Mouse (Mus musculus) monocyte, adult 59 days (primary cell): ENCODE measurements around the gene Zfp809. TPM values are rescaled to one million over a fixed set of nuclear protein-coding genes. Genes with fewer than 3 reads are reported as not detected.

Experiments
- total RNA-seq, 2 experiments: library from RNA; stranded (reverse); gene quantifications; one replicate each; pipeline ENCODE4 v1.2.4; 2023

The Zfp809 gene
- 10 to 100 TPM; 27.4 to 32.4 TPM for total RNA-seq

DNA sequence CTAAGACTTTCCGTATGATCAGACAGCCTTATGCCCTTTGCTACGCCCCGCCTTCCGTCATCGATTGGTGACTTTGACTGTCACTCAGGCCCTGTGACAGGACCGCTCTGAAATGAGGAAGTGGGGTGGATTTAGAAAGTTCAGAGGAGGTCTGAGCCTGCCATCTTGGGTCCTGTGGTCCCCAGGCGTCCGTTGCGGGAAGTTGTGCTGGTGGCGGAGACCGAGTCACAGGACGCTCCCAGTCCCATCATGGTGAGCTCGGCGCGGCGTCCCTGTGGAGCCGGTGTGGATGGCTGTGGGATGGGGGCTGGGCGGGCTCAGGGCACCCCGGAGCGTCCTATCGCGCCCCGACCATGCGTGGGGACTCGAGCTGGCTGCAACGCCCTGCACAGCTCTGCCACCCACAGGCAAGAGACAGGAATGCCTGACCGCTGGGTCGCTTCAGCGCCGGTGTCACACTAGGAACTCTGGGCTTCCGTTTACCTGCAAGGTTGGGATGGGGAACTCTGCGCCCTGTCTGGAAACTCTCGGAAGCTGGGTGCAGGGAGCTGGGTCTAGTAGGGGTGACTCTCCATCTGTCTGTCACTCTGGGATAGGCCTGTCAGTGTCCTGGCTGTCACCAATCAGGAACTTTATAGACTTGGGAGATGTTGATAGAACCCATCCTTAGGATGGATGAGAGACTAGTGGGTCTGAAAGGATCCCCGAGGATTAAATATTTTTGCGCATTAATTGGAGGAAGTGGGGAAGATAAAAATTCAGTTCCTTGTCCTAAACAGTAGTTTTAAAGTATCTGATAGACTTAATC, at the start of gene Zfp809:
TSS of gene Zfp809 (plus strand) at position 134 of the 808 bp plus-strand sequence.

DNA sequence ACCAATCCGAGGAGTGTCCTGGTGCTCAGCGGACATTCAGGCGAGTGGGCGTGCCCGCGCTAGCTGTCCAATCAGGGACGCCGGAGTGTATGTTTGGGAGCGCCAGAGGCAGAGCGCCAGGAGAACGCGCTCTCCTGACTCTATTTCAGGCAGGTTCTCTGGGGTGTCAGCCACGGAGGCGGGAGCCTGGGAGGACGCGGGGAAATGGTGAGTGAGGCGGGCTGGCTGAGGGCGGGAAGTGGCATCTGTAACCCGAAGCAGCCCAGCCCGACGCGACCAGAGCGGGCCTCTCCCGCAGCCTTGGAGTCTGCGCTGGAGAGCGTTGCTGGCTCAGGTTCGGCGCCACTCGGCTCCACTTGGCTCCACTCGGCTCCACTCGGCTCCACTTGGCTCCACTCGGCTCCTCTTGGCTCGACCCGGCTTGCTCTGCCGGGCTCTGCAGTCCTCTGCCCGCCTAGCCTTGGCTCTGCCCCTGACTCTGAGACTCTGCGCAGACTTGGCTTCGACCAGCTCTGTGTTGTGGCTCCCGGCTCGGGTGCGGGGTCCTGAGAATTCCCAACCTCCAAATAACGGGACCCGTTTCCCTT, 37.4 kb upstream of the Zfp809 start, which contains the start of gene Zfp872:
TSS of gene Zfp872 (plus strand) at position 66 of the 587 bp plus-strand sequence.

DNA sequence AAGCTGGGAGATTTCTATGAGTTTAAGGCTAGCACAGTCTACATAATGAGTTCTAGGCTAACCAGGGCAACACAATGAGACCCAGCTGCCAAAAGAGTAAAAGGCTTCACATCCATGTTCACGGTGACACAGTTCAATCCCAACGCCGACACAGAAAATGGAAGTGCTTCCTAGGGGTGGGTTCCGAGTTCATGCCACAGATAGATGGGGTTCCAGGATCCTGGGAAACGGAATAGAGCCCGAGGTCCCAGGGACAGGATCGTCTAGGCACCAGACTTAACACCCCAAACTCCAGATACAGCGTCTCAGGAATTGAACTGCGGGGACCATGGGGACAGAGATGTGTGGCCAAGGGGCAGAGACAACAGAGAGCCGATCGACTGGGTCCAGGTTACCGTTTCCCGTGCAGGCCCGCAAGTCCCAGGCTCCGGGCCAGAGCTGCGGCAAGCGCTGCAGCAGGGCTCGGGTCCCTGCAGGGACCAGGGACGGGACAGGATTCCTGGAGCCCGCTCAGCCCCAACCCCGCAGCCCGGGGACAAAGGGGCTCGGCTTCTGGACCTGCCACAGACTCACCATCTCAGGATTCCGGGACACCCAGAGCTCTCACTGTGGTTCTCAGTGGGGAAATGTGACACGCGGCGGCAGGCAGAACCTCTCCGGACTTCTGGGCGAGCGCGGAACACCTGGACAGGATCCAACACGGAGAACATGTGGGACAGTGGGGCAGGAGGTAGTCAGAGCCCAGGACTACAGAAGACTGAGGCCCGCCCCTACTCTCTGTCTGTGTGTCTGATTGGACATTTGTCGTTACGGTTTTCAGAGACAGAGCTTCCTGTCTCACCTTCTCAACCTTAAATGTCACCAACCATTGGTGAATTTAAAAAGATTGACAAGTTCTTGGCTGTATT, 33.9 kb downstream of the Zfp809 start, which contains the start of gene Zfp599:
TSS of gene Zfp599 (minus strand) at position 712 of the 908 bp plus-strand sequence.

Other genes starting within 250 kb of the Zfp809 start
- 1 to 10 TPM; 1.7 to 1.9 TPM for gene Rgl3, start 236.3 kb upstream of the Zfp809 start, total RNA-seq
- under 1 TPM in 1 of 2 experiments, not detected in 1; 0.24 TPM for gene Ccdc151, start 223.1 kb upstream of the Zfp809 start, total RNA-seq
- 10 to 100 TPM; 86.0 to 88.5 TPM for gene Prkcsh, start 222.9 kb upstream of the Zfp809 start, total RNA-seq
- gene Elavl3, start 173.7 kb upstream of the Zfp809 start, total RNA-seq = under 1 TPM in 1 of 2 experiments, not detected in 1; 0.21 TPM
- not detected for gene Gm49318, start 154.5 kb upstream of the Zfp809 start, total RNA-seq
- 10 to 100 TPM; 19.4 to 21.3 TPM for gene Zfp653, start 154.3 kb upstream of the Zfp809 start, total RNA-seq
- 10 to 100 TPM; 14.3 to 16.8 TPM for gene Ecsit, start 140.3 kb upstream of the Zfp809 start, total RNA-seq
- gene Cnn1, start 126.5 kb upstream of the Zfp809 start, total RNA-seq = not detected
- 10 to 100 TPM; 35.2 to 40.3 TPM for gene Elof1, start 108.5 kb upstream of the Zfp809 start, total RNA-seq
- 100 to 1,000 TPM; 153 to 160 TPM for gene Acp5, start 90.0 kb upstream of the Zfp809 start, total RNA-seq
- 10 to 100 TPM; 14.0 to 19.2 TPM for gene Pigyl, start 68.9 kb upstream of the Zfp809 start, total RNA-seq
- gene Zfp872, start 37.6 kb upstream of the Zfp809 start, total RNA-seq = not detected
- under 1 TPM in 1 of 2 experiments, not detected in 1; 0.13 TPM for gene Zfp599, start 34.2 kb downstream of the Zfp809 start, total RNA-seq
- 1 to 10 TPM; 7.0 to 9.4 TPM for gene Zfp810, start 81.9 kb downstream of the Zfp809 start, total RNA-seq
- gene Anln, start 163.5 kb downstream of the Zfp809 start, total RNA-seq = 1 to 10 TPM; 1.6 to 2.5 TPM
- under 1 TPM in 1 of 2 experiments, not detected in 1; 0.76 TPM for gene 9530077C05Rik, start 185.8 kb downstream of the Zfp809 start, total RNA-seq
- gene Gm17545, start 228.6 kb downstream of the Zfp809 start, total RNA-seq = not detected
- gene Rp9, start 244.0 kb downstream of the Zfp809 start, total RNA-seq = 10 to 100 TPM; 40.2 to 48.8 TPM